10 mouse cellular contexts compared by ENCODE assay signal in genomic region chr5:102419089-102419488, GRCm38 (mm10).
A peak's percentile ranks its signal among the peaks of the same experiment; 100 is the strongest.
DNase-seq lines count a peak whose midpoint lies in the region; ATAC-seq lines count a peak whose summit lies in the region.
"Had no signal": no experiment of that assay in that cellular context is flagged by ENCODE, and none has a peak within 500 bp of the region (broad histone marks: within the 10 kb centered on the region; RNA-seq: fewer than 3 reads in every experiment).

No protein-coding gene starts in this region.

- H3K9me3 ChIP-seq in midbrain, embryonic 14.5 days (ENCODE audit: control insufficient read depth, low read length): no peaks in the 10 kb centered on the region
- 0 out of 2 replicates have a peak, but pooled peaks cover 3% of the 10 kb centered on the region for H3K9me3 ChIP-seq in midbrain, embryonic 16.5 days (replicated peaks; ENCODE audit: control insufficient read depth, low read length, poor library complexity, severe bottlenecking)
- no peaks in the 10 kb centered on the region for H3K9me3 ChIP-seq in intestine, embryonic 16.5 days (ENCODE audit: control insufficient read depth, low read length)
- H3K9me3 ChIP-seq: heart, embryonic 15.5 days had no signal

- no peak overlapping the region for H3K27ac ChIP-seq in midbrain, embryonic 14.5 days (replicated peaks; ENCODE audit: low read depth, low read length)
- H3K27ac ChIP-seq in midbrain, embryonic 16.5 days (ENCODE audit: low read length): no peak overlapping the region
- no peak overlapping the region for H3K27ac ChIP-seq in intestine, embryonic 16.5 days (ENCODE audit: low read length)
- H3K27ac ChIP-seq: heart, embryonic 15.5 days had no signal

- H3K36me3 ChIP-seq in midbrain, embryonic 14.5 days (ENCODE audit: control insufficient read depth, insufficient read depth, low read length): no peaks in the 10 kb centered on the region
- H3K36me3 ChIP-seq in midbrain, embryonic 16.5 days (ENCODE audit: control insufficient read depth, insufficient read depth, low read length): no peaks in the 10 kb centered on the region
- H3K36me3 ChIP-seq in intestine, embryonic 16.5 days (ENCODE audit: control insufficient read depth, insufficient read depth, low read length): no peaks in the 10 kb centered on the region
- H3K36me3 ChIP-seq: G1E; heart, embryonic 15.5 days had no signal

- peak; percentile 32 to 38 for DNase-seq in cerebellum, postnatal 14 days
- DNase-seq in cerebellum, adult 18-20 months: no peak
- DNase-seq in midbrain, embryonic 14.5 days: peak; percentile 59
- peak; percentile 37 for DNase-seq in induced T-regulatory cell, adult 2 months (ENCODE audit: low read depth)
- DNase-seq in retina, postnatal 7 days (ENCODE audit: low read depth, low spot score): peak; percentile 4
- DNase-seq in layer of hippocampus, postnatal 25 days (ENCODE audit: extremely low spot score in 1 of 2, low spot score in 1 of 2): no peak

- ATAC-seq in midbrain, embryonic 14.5 days (ENCODE audit: low FRiP score, low TSS enrichment): no peak
- no peak for ATAC-seq in midbrain, embryonic 16.5 days
- no peak for ATAC-seq in intestine, embryonic 16.5 days

- no peak overlapping the region for H3K9ac ChIP-seq in midbrain, embryonic 14.5 days (replicated peaks; ENCODE audit: low read length)
- H3K9ac ChIP-seq in midbrain, embryonic 16.5 days (ENCODE audit: low read depth, low read length): no peak overlapping the region
- H3K9ac ChIP-seq in intestine, embryonic 16.5 days (ENCODE audit: low read depth, low read length): no peak overlapping the region
- H3K9ac ChIP-seq: heart, embryonic 15.5 days had no signal

- H3K4me2 ChIP-seq in midbrain, embryonic 14.5 days (ENCODE audit: low read length): no peak overlapping the region
- no peak overlapping the region for H3K4me2 ChIP-seq in midbrain, embryonic 16.5 days (ENCODE audit: low read length)
- no peak overlapping the region for H3K4me2 ChIP-seq in intestine, embryonic 16.5 days (ENCODE audit: low read depth, low read length)
- H3K4me2 ChIP-seq: heart, embryonic 15.5 days had no signal

- no peaks in the 10 kb centered on the region for H3K4me1 ChIP-seq in midbrain, embryonic 14.5 days (ENCODE audit: control insufficient read depth, insufficient read depth, low read length)
- H3K4me1 ChIP-seq in midbrain, embryonic 16.5 days (ENCODE audit: control insufficient read depth, insufficient read depth, low read length): no peaks in the 10 kb centered on the region
- H3K4me1 ChIP-seq in intestine, embryonic 16.5 days (ENCODE audit: control insufficient read depth, insufficient read depth, low read length): no peaks in the 10 kb centered on the region
- H3K4me1 ChIP-seq: heart, embryonic 15.5 days had no signal

- H3K27me3 ChIP-seq in midbrain, embryonic 14.5 days (ENCODE audit: control insufficient read depth, insufficient read depth, low read length): no peaks in the 10 kb centered on the region
- no peaks in the 10 kb centered on the region for H3K27me3 ChIP-seq in midbrain, embryonic 16.5 days (ENCODE audit: control insufficient read depth, insufficient read depth, low read depth, low read length)
- no peaks in the 10 kb centered on the region for H3K27me3 ChIP-seq in intestine, embryonic 16.5 days (replicated peaks; ENCODE audit: control insufficient read depth, insufficient read depth, low read length)
- H3K27me3 ChIP-seq: heart, embryonic 15.5 days had no signal

- 23% methylated on average over 1 of the region's 1 CpGs for WGBS in midbrain, embryonic 14.5 days
- WGBS in midbrain, embryonic 16.5 days: 28% methylated on average over 1 of the region's 1 CpGs
- 38% methylated on average over 1 of the region's 1 CpGs for WGBS in intestine, embryonic 16.5 days

- H3K4me3 ChIP-seq in midbrain, embryonic 14.5 days (replicated peaks; ENCODE audit: low read depth, low read length): no peak overlapping the region
- H3K4me3 ChIP-seq in midbrain, embryonic 16.5 days (ENCODE audit: low read depth, low read length): no peak overlapping the region
- no peak overlapping the region for H3K4me3 ChIP-seq in intestine, embryonic 16.5 days (ENCODE audit: low read length)
- H3K4me3 ChIP-seq: heart, embryonic 15.5 days had no signal

Comparison
In these comparisons a context has a peak if more than half of its experiments do, and no peak if none do; other contexts are left out.
1. DNase-seq: peak in cerebellum, postnatal 14 days (2 of 2), midbrain, embryonic 14.5 days (single experiment), induced T-regulatory cell, adult 2 months (single experiment) and retina, postnatal 7 days (single experiment); none in cerebellum, adult 18-20 months (0 of 2) and layer of hippocampus, postnatal 25 days (0 of 2).